7 mouse cellular contexts compared by ENCODE assay signal in the genomic region with DNA sequence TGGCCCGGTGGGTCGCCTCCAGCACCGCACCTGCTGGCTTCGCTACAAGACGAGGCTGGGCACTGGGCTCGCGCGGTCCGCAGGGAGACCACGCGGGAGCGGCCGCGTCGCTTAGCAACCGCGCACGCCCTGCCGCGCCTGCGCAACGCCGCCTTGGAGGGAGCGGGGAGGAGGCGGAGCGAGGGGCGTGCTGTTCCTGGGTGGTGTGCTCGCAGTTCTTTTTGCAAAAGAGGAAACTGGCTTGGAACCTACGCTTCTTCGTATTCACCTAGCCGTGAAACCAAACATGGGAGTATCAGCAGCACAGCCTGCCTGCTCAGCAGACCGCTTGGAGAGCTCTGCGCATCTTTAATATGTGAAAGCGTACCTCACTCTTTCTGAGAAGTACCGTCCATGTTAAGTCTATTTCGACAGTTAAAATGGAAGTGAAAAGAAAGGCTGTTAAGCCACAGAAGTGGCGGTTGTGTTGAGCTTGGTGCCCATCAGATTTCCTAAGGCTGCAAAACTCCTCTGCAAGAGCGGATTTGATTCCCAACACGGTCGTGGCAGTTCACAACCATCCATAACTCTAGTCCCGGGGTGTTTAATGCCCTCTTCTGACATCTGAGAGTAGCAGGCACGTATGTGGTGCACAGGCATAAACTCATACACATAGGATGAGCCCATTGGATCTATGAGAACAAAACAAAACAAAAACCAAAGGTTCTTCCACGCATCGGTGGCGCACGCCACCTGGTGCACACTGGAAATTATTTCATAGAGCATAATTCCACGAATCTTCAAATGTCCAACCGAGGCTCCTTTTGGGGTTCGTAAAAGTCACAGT. TPM values are rescaled to one million over a fixed set of nuclear protein-coding genes. Genes with fewer than 3 reads are reported as not detected.
DNase-seq lines count a peak whose midpoint lies in the region; ATAC-seq and TF ChIP-seq lines count a peak whose summit lies in the region.

A gene (minus strand): TSS at position 150 of the 826 bp plus-strand sequence.

- peak within 1 kb of the TSS; percentile 84 for H3K4me2 ChIP-seq in limb, embryonic 12.5 days
- peak within 1 kb of the TSS; percentile 79 for H3K4me2 ChIP-seq in midbrain, embryonic 15.5 days

- DNase-seq in adrenal gland, postnatal 10 days: peak; percentile 95
- peak; percentile 94 for DNase-seq in embryo, embryonic 9.5 days (ENCODE audit: extremely low spot score)
- DNase-seq in kidney, adult 11 months: peak; percentile 86
- peak; percentile 84 to 90 for DNase-seq in spleen, adult 2 months (ENCODE audit: low read depth in 1 of 2, low spot score in 2 of 2)

- WGBS in limb, embryonic 12.5 days: 6% methylated on average over 49 of the region's 49 CpGs
- 4% methylated on average over 49 of the region's 49 CpGs for WGBS in midbrain, embryonic 15.5 days
- under 1% methylated on average over 48 of the region's 49 CpGs for WGBS in spleen, adult 2 months

- H3K9me3 ChIP-seq in limb, embryonic 12.5 days: no peaks in the 10 kb centered on the region
- no peaks in the 10 kb centered on the region for H3K9me3 ChIP-seq in midbrain, embryonic 15.5 days

- H3K9ac ChIP-seq in limb, embryonic 12.5 days (replicated peaks): peak within 1 kb of the TSS; percentile 71
- H3K9ac ChIP-seq in midbrain, embryonic 15.5 days: peak within 1 kb of the TSS; percentile 75

- peak; percentile 68 for ATAC-seq in granulocyte monocyte progenitor cell, adult 5-6 weeks (replicated peaks; ENCODE audit: poor library complexity, severe bottlenecking)
- ATAC-seq in limb, embryonic 12.5 days (ENCODE audit: insufficient number of reproducible peaks, insufficient read depth, low FRiP score, low TSS enrichment, low read depth): peak; percentile 96
- peak; percentile 98 for ATAC-seq in midbrain, embryonic 15.5 days (replicated peaks)

- H3K27me3 ChIP-seq in limb, embryonic 12.5 days: no peaks in the 10 kb centered on the region
- no peaks in the 10 kb centered on the region for H3K27me3 ChIP-seq in midbrain, embryonic 15.5 days (replicated peaks)
- H3K27me3 ChIP-seq in spleen, adult 2 months (ENCODE audit: control insufficient read depth, insufficient read depth, low read length): no peaks in the 10 kb centered on the region

- no peaks in the 10 kb centered on the region for H3K4me1 ChIP-seq in limb, embryonic 12.5 days (replicated peaks)
- peaks cover 44% of the 10 kb centered on the region for H3K4me1 ChIP-seq in midbrain, embryonic 15.5 days
- H3K4me1 ChIP-seq in spleen, adult 2 months (ENCODE audit: control insufficient read depth, insufficient read depth, insufficient read length): peaks cover 18% of the 10 kb centered on the region

- peak within 1 kb of the TSS; percentile 83 for H3K27ac ChIP-seq in limb, embryonic 12.5 days
- peak within 1 kb of the TSS; percentile 96 for H3K27ac ChIP-seq in midbrain, embryonic 15.5 days
- H3K27ac ChIP-seq in spleen, adult 2 months (ENCODE audit: insufficient read depth, low read length): peak within 1 kb of the TSS; percentile 81

- H3K36me3 ChIP-seq in limb, embryonic 12.5 days: no peaks in the 10 kb centered on the region
- no peaks in the 10 kb centered on the region for H3K36me3 ChIP-seq in midbrain, embryonic 15.5 days (replicated peaks)
- H3K36me3 ChIP-seq in spleen, adult 2 months (ENCODE audit: control insufficient read depth, insufficient read depth, low read length): no peaks in the 10 kb centered on the region

- TF ChIP-seq CTCF in spleen, adult 2 months (IDR thresholded peaks at IDR 0.05; ENCODE audit: extremely low read depth, insufficient read depth, insufficient read length, insufficient replicate concordance): peak; percentile 22; the same call in 1 of the 2 replicates

- peak within 1 kb of the TSS; percentile 66 for H3K4me3 ChIP-seq in limb, embryonic 12.5 days (replicated peaks)
- peak within 1 kb of the TSS; percentile 68 for H3K4me3 ChIP-seq in midbrain, embryonic 15.5 days
- H3K4me3 ChIP-seq in spleen, adult 2 months (ENCODE audit: extremely low read depth, insufficient read depth, insufficient read length): peak within 1 kb of the TSS; percentile 85

- TF ChIP-seq POLR2A in spleen, adult 2 months (IDR thresholded peaks at IDR 0.05; ENCODE audit: low read depth, low read length): peak; percentile 69

RNA-seq across cellular contexts. Expression of the gene that starts here (rescaled TPM):
- 1 to 10 TPM; 3.6 to 5.8 TPM for total RNA-seq in adrenal gland, postnatal 10 days (2021)
- 6.1 and 6.2 TPM in 2 replicates for total RNA-seq in granulocyte monocyte progenitor cell, adult 5-6 weeks (2014; fragmentation: Nextera tagmentation)
- 4.1 and 6.3 TPM in 2 replicates for total RNA-seq in granulocyte monocyte progenitor cell, adult 5-6 weeks (2017)
- 3.9 and 5.5 TPM in 2 replicates for polyA plus RNA-seq in limb, embryonic 12.5 days (2016; fragmentation: Nextera tagmentation; extraction: Ambion mirVana)
- polyA plus RNA-seq in midbrain, embryonic 15.5 days (2015; fragmentation: Nextera tagmentation; extraction: Ambion mirVana): 15.5 and 17.8 TPM in 2 replicates
- polyA plus RNA-seq in spleen, adult 2 months (2012; rRNA removed): 3.6 and 4.6 TPM in 2 replicates

Comparison
In these comparisons a context has a peak if more than half of its experiments do, and no peak if none do; other contexts are left out.
1. Peak in every context shown above with its lines: DNase-seq, ATAC-seq, H3K4me3 ChIP-seq and H3K27ac ChIP-seq.